In genomic region chr2:22721522-22722470, GRCm38 (mm10) we compare ENCODE assay signal across 8 mouse cellular contexts. TPM values are rescaled to one million over a fixed set of nuclear protein-coding genes. Genes with fewer than 3 reads are reported as not detected.
A peak's percentile ranks its signal among the peaks of the same experiment; 100 is the strongest.
DNase-seq lines count a peak whose midpoint lies in the region; ATAC-seq and TF ChIP-seq lines count a peak whose summit lies in the region.

No protein-coding gene starts in this region.

- H3K9me3 ChIP-seq in embryonic facial prominence, embryonic 11.5 days (replicated peaks; ENCODE audit: control insufficient read depth, low read length), result no peaks in the 10 kb centered on the region
- H3K9me3 ChIP-seq in limb, embryonic 13.5 days, result no peaks in the 10 kb centered on the region

- H3K9ac ChIP-seq in embryonic facial prominence, embryonic 11.5 days (replicated peaks; ENCODE audit: low read length), result no peak overlapping the region
- H3K9ac ChIP-seq in heart, adult 2 months (ENCODE audit: low read depth, low read length), result no peak overlapping the region
- H3K9ac ChIP-seq in limb, embryonic 13.5 days, result no peak overlapping the region

- DNase-seq in CD4-positive, CD25-positive, alpha-beta regulatory T cell, adult 2 months (ENCODE audit: low read depth, low spot score), result peak; percentile 93
- DNase-seq in adrenal gland, postnatal 10 days, result peak; percentile 73
- DNase-seq in embryonic facial prominence, embryonic 11.5 days (ENCODE audit: low spot score), result peak; percentile 83
- peak in 1 of 2 experiments; percentile 35 for DNase-seq in heart, adult 2 months
- DNase-seq in kidney, adult 18-20 months, result peak; percentile 27
- peak; percentile 78 for DNase-seq in telencephalon, adult 2 months (ENCODE audit: low read depth, low spot score)

- H3K27me3 ChIP-seq in embryonic facial prominence, embryonic 11.5 days (ENCODE audit: control insufficient read depth, insufficient read depth, low read length), result no peaks in the 10 kb centered on the region
- no peaks in the 10 kb centered on the region for H3K27me3 ChIP-seq in heart, adult 2 months (ENCODE audit: control insufficient read depth, insufficient read depth, low read length)
- no peaks in the 10 kb centered on the region for H3K27me3 ChIP-seq in limb, embryonic 13.5 days

- H3K36me3 ChIP-seq in embryonic facial prominence, embryonic 11.5 days (replicated peaks; ENCODE audit: control insufficient read depth, insufficient read depth, low read depth, low read length), result no peaks in the 10 kb centered on the region
- H3K36me3 ChIP-seq in heart, adult 2 months (ENCODE audit: control insufficient read depth, insufficient read depth, low read length), result no peaks in the 10 kb centered on the region
- no peaks in the 10 kb centered on the region for H3K36me3 ChIP-seq in limb, embryonic 13.5 days

- TF ChIP-seq POLR2A in heart, adult 2 months (IDR thresholded peaks at IDR 0.05; ENCODE audit: insufficient read depth, low read depth, low read length), result no peak

- no peak overlapping the region for H3K4me3 ChIP-seq in embryonic facial prominence, embryonic 11.5 days (ENCODE audit: low read depth, low read length)
- H3K4me3 ChIP-seq in heart, adult 2 months, result no peak overlapping the region; the same call in 1 of the 2 replicates
- H3K4me3 ChIP-seq in limb, embryonic 13.5 days, result no peak overlapping the region

- H3K79me2 ChIP-seq in heart, adult 2 months (replicated peaks; ENCODE audit: control insufficient read depth, insufficient read depth, low read length), result no peaks in the 10 kb centered on the region

- no peak for TF ChIP-seq EP300 in heart, adult 2 months (IDR thresholded peaks at IDR 0.05; ENCODE audit: insufficient read depth, low read depth, low read length)

- intact Hi-C loops in heart, adult 2 months (cut with DNase I), result loop anchor here (1.0 to 5.0 kb wide), 3 partner anchors 87 to 779 kb away; no protein-coding TSS in a partner anchor

- H3K27ac ChIP-seq in embryonic facial prominence, embryonic 11.5 days (replicated peaks; ENCODE audit: low read depth, low read length), result no peak overlapping the region
- no peak overlapping the region for H3K27ac ChIP-seq in heart, adult 2 months
- no peak overlapping the region for H3K27ac ChIP-seq in limb, embryonic 13.5 days

- H3K4me2 ChIP-seq in embryonic facial prominence, embryonic 11.5 days (ENCODE audit: low read depth, low read length), result no peak overlapping the region
- no peak overlapping the region for H3K4me2 ChIP-seq in limb, embryonic 13.5 days (replicated peaks)

- TF ChIP-seq CTCF in heart, adult 2 months (IDR thresholded peaks at IDR 0.05), result peak; percentile 90

- peak; percentile 85; the same call in 1 of the 2 replicates for ATAC-seq in embryonic facial prominence, embryonic 11.5 days (replicated peaks; ENCODE audit: insufficient number of reproducible peaks, low FRiP score, low TSS enrichment, low read depth)
- ATAC-seq in limb, embryonic 13.5 days (ENCODE audit: low FRiP score, low read depth), result peak; percentile 89
- peak; percentile 95 for ATAC-seq in monocyte, adult 5-6 weeks (replicated peaks; ENCODE audit: insufficient number of reproducible peaks, low FRiP score, low TSS enrichment, poor library complexity, severe bottlenecking)

- no peaks in the 10 kb centered on the region for H3K4me1 ChIP-seq in embryonic facial prominence, embryonic 11.5 days (ENCODE audit: control insufficient read depth, insufficient read depth, low read length)
- H3K4me1 ChIP-seq in heart, adult 2 months (ENCODE audit: control insufficient read depth, insufficient read depth, low read length), result no peaks in the 10 kb centered on the region
- no peaks in the 10 kb centered on the region for H3K4me1 ChIP-seq in limb, embryonic 13.5 days

- WGBS in embryonic facial prominence, embryonic 11.5 days, result 24% methylated on average over 8 of the region's 8 CpGs
- WGBS in heart, adult 2 months, result 6% methylated on average over 8 of the region's 8 CpGs
- 26% methylated on average over 8 of the region's 8 CpGs for WGBS in limb, embryonic 13.5 days

RNA-seq across cellular contexts. Expression of gene Apbb1ip, which starts 52.1 kb away (rescaled TPM):
- 1 to 10 TPM; 5.2 to 5.7 TPM for total RNA-seq in adrenal gland, postnatal 10 days (2021)
- polyA plus RNA-seq in embryonic facial prominence, embryonic 11.5 days (2014; fragmentation: Nextera tagmentation; extraction: Ambion mirVana), result 1.5 and 1.6 TPM in 2 replicates
- total RNA-seq in heart, adult 2 months (2021), result 1 to 10 TPM; 3.0 to 4.0 TPM
- polyA plus RNA-seq in heart, adult 2 months (2012; rRNA removed), result 1.6 and 2.4 TPM in 2 replicates
- 1.8 and 2.2 TPM in 2 replicates for polyA plus RNA-seq in limb, embryonic 13.5 days (2015; fragmentation: Nextera tagmentation; extraction: Ambion mirVana)
- total RNA-seq in monocyte, adult 5-6 weeks (2017), result 58.1 to 181 TPM (median 70.4 TPM) in 3 replicates
